Comparison of ENCODE assay signal across 19 mouse cellular contexts in the genomic region with DNA sequence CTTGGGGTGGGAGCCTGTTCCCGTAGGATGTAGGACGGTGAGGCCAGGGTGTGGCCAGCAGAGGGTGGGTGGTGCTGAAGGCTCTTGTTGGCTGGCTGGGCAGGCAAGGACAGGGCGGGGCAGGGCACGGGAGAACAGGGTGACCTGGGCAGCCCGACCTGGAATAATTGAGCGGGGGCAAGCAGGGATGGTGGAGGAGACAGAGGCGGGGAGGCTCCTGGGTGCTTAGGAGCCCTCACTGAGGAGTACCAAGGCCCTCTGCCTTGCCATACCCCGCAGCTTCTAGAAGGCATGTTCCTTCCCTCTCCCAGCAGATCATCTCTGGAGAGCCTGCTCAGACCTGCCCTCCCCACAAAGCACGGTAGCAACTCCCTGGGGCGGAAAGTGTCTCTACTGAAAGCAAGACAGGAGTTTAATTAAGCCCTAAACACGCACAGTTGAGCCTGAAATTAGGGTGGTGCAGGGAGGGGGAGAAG. TPM values are rescaled to one million over a fixed set of nuclear protein-coding genes. Genes with fewer than 3 reads are reported as not detected.
DNase-seq lines count a peak whose midpoint lies in the region; ATAC-seq and TF ChIP-seq lines count a peak whose summit lies in the region.
"Had no signal": no experiment of that assay in that cellular context is flagged by ENCODE, and none has a peak within 500 bp of the region (broad histone marks: within the 10 kb centered on the region; RNA-seq: fewer than 3 reads in every experiment).

No protein-coding gene starts in this region.

- DNase-seq in kidney, postnatal 0 days (ENCODE audit: low spot score): no peak
- DNase-seq in kidney, postnatal 10 days: no peak
- no peak for DNase-seq in ES-E14 (ENCODE audit: low read depth, low spot score)
- peak; percentile 35 for DNase-seq in forelimb bud, embryonic 11.5 days (ENCODE audit: low read depth, low spot score)
- DNase-seq in lung, postnatal 25 days (ENCODE audit: low spot score): peak; percentile 53
- no peak for DNase-seq in layer of hippocampus, postnatal 10 days (ENCODE audit: low spot score in 2 of 2)
- DNase-seq: B cell, adult 2 months; cerebellum, adult 2 months; embryo, embryonic 11 days; gastrocnemius, postnatal 25 days had no signal

- in situ Hi-C loops in ES-E14 (cut with MboI; ENCODE audit: low sequenced_read_pairs in 2 of 2, unreplicated experiment in 2 of 2): no loop called here

- no peaks in the 10 kb centered on the region for H3K36me3 ChIP-seq in kidney, postnatal 0 days (ENCODE audit: insufficient read depth, low read length)
- H3K36me3 ChIP-seq in ES-E14 (ENCODE audit: control insufficient read depth, insufficient read depth, low read length, poor library complexity, severe bottlenecking): no peaks in the 10 kb centered on the region
- H3K36me3 ChIP-seq in midbrain, embryonic 15.5 days (replicated peaks): no peaks in the 10 kb centered on the region
- H3K36me3 ChIP-seq: forebrain, embryonic 12.5 days; heart, embryonic 15.5 days; hindbrain, embryonic 15.5 days; liver, embryonic 15.5 days had no signal

- no peak overlapping the region for H3K4me2 ChIP-seq in kidney, postnatal 0 days (ENCODE audit: low read length)
- H3K4me2 ChIP-seq in midbrain, embryonic 15.5 days: no peak overlapping the region
- H3K4me2 ChIP-seq: forebrain, embryonic 12.5 days; heart, embryonic 15.5 days; hindbrain, embryonic 15.5 days; liver, embryonic 15.5 days had no signal

- 0 out of 2 replicates have a peak, but pooled peaks have one; percentile 25 for TF ChIP-seq CTCF in kidney, postnatal 0 days (IDR thresholded peaks at IDR 0.05; ENCODE audit: low read depth)

- 31% methylated on average over 11 of the region's 11 CpGs for WGBS in kidney, postnatal 0 days
- WGBS in midbrain, embryonic 15.5 days: 50% methylated on average over 11 of the region's 11 CpGs

- no peak overlapping the region for H3K4me3 ChIP-seq in kidney, postnatal 0 days (replicated peaks; ENCODE audit: low read depth, low read length)
- H3K4me3 ChIP-seq in ES-E14 (ENCODE audit: insufficient read depth in 1 of 2, low read depth in 1 of 2, low read length in 2 of 2, poor library complexity in 1 of 2, severe bottlenecking in 1 of 2): peak overlapping the region; percentile 24; a peak in 1 of 4 replicates
- H3K4me3 ChIP-seq in midbrain, embryonic 15.5 days: no peak overlapping the region
- H3K4me3 ChIP-seq: forebrain, embryonic 12.5 days; heart, embryonic 15.5 days; hindbrain, embryonic 15.5 days; layer of hippocampus, adult 2 months; liver, embryonic 15.5 days; myocyte had no signal

- H3K9ac ChIP-seq in kidney, postnatal 0 days (ENCODE audit: low read depth, low read length): no peak overlapping the region
- H3K9ac ChIP-seq in ES-E14 (ENCODE audit: insufficient read depth, low read depth, low read length, poor library complexity, severe bottlenecking): no peak overlapping the region
- H3K9ac ChIP-seq in midbrain, embryonic 15.5 days: no peak overlapping the region
- H3K9ac ChIP-seq: forebrain, embryonic 12.5 days; heart, embryonic 15.5 days; hindbrain, embryonic 15.5 days; liver, embryonic 15.5 days had no signal

- H3K9me3 ChIP-seq in kidney, postnatal 0 days (replicated peaks; ENCODE audit: low read length): no peaks in the 10 kb centered on the region
- no peaks in the 10 kb centered on the region for H3K9me3 ChIP-seq in ES-E14 (ENCODE audit: control insufficient read depth, insufficient read depth, low read depth, low read length)
- H3K9me3 ChIP-seq in midbrain, embryonic 15.5 days: no peaks in the 10 kb centered on the region
- H3K9me3 ChIP-seq: forebrain, embryonic 12.5 days; heart, embryonic 15.5 days; hindbrain, embryonic 15.5 days; liver, embryonic 15.5 days had no signal

- peak; percentile 57; the same call in 1 of the 2 replicates for ATAC-seq in kidney, postnatal 0 days (replicated peaks; ENCODE audit: low FRiP score, low read depth)
- ATAC-seq in midbrain, embryonic 15.5 days (replicated peaks): no peak
- ATAC-seq in inflammation-experienced regulatory T-cells, adult 6 months: no peak
- ATAC-seq: activated CD4-positive, CD25-positive, alpha-beta regulatory T cell, adult 4 months had no signal

- H3K4me1 ChIP-seq in kidney, postnatal 0 days (replicated peaks; ENCODE audit: insufficient read depth, low read length): 0 out of 2 replicates have a peak, but pooled peaks cover 5% of the 10 kb centered on the region
- peaks cover 2 to 4% of the 10 kb centered on the region in 2 experiments; a peak in 2 of 4 replicates for H3K4me1 ChIP-seq in ES-E14 (ENCODE audit: control insufficient read depth in 2 of 2, insufficient read depth in 2 of 2, low read length in 2 of 2, poor library complexity in 1 of 2)
- H3K4me1 ChIP-seq in midbrain, embryonic 15.5 days: no peaks in the 10 kb centered on the region
- H3K4me1 ChIP-seq: heart, embryonic 15.5 days; hindbrain, embryonic 15.5 days; liver, embryonic 15.5 days had no signal

- no peak overlapping the region for H3K27ac ChIP-seq in kidney, postnatal 0 days
- H3K27ac ChIP-seq in ES-E14 (ENCODE audit: insufficient read depth, low read depth, low read length, poor library complexity, severe bottlenecking): no peak overlapping the region
- no peak overlapping the region for H3K27ac ChIP-seq in midbrain, embryonic 15.5 days
- H3K27ac ChIP-seq: forebrain, embryonic 12.5 days; heart, embryonic 15.5 days; hindbrain, embryonic 15.5 days; layer of hippocampus, adult 2 months; liver, embryonic 15.5 days had no signal

- H3K27me3 ChIP-seq in kidney, postnatal 0 days (ENCODE audit: insufficient read depth, low read length): no peaks in the 10 kb centered on the region
- no peaks in the 10 kb centered on the region for H3K27me3 ChIP-seq in midbrain, embryonic 15.5 days (replicated peaks)
- H3K27me3 ChIP-seq: heart, embryonic 15.5 days; hindbrain, embryonic 15.5 days had no signal

TF ChIP-seq in ES-E14, 5 proteins besides CTCF, POLR2A, EP300 and RAD21:
- no peak for TF ChIP-seq ZNF384 (IDR thresholded peaks at IDR 0.05; ENCODE audit: low read depth, low read length)
- no peak for TF ChIP-seq ZC3H11A (IDR thresholded peaks at IDR 0.05; ENCODE audit: borderline replicate concordance, low read depth, low read length)
- no peak for TF ChIP-seq HCFC1 (IDR thresholded peaks at IDR 0.05; ENCODE audit: borderline replicate concordance, insufficient read depth, low read length)
- TF ChIP-seq CHD2 (IDR thresholded peaks at IDR 0.05; ENCODE audit: low read depth, low read length): no peak
- TF ChIP-seq MAFK (IDR thresholded peaks at IDR 0.05; ENCODE audit: insufficient read depth, low read depth, low read length): no peak

RNA-seq across cellular contexts. Expression of a gene that starts 14.7 kb away (rescaled TPM):
- polyA plus RNA-seq in kidney, postnatal 0 days (2015; fragmentation: Nextera tagmentation; extraction: Ambion mirVana): 5.3 and 5.4 TPM in 2 replicates
- 8.9 and 15.0 TPM in 2 replicates for total RNA-seq in ES-E14 (2012; rRNA removed)
- polyA plus RNA-seq in midbrain, embryonic 15.5 days (2015; fragmentation: Nextera tagmentation; extraction: Ambion mirVana): 0.41 and 0.54 TPM in 2 replicates
- 10 to 100 TPM; 51.7 to 54.5 TPM for total RNA-seq in layer of hippocampus, postnatal 10 days (2021)
- polyA plus RNA-seq in inflammation-experienced regulatory T-cells, adult 6 months (2017; shearing (Covaris generic)): 1 to 10 TPM; 1.3 to 2.0 (median 1.7) TPM

Comparison
In these comparisons a context has a peak if more than half of its experiments do, and no peak if none do; other contexts are left out.
1. DNase-seq: peak in forelimb bud, embryonic 11.5 days (single experiment) and lung, postnatal 25 days (single experiment); none in kidney, postnatal 0 days (single experiment), kidney, postnatal 10 days (single experiment), ES-E14 (single experiment) and layer of hippocampus, postnatal 10 days (0 of 2).
2. H3K4me3 ChIP-seq: peak in ES-E14 (2 of 2); none in kidney, postnatal 0 days (single experiment) and midbrain, embryonic 15.5 days (single experiment).